Mouse (Mus musculus): ENCODE results near the gene Ptprf.

DNA sequence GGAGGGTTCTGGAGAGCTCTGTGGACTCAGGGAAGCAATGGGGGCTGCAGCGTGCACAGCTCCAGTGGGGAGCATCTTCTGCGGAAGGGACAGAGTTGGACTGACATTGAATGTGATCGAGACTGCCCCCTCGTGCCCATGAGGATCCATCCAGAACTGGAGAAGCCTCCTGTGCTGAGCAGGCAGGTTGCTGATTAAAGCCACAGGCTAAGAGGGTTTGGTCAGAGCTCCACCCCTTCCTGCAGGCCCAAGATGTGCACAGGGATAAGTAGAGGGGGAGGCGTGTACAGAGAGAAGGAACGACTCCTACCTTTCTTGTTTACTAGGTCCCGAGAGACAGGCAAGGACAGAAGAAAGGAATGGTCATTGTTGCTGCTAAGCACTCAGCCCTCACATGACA lies 69.9 kb downstream of the Ptprf start:
- TF ChIP-seq CTCF (IDR thresholded peaks at IDR 0.05; ENCODE audit: insufficient read depth, low read length) (no peak), POLR2A (IDR thresholded peaks at IDR 0.05; ENCODE audit: borderline replicate concordance, extremely low read depth, low read depth, low read length) (no peak)

All from lung, adult 2 months (tissue).